Mouse (Mus musculus): ENCODE measurements around the gene Wdr72.

Wdr72 gene

GRCm38 (mm10) chr9:74228272-74228671 lies 118.1 kb downstream of the Wdr72 start:
- peak; percentile 40; the same call in 1 of the 2 replicates for ATAC-seq (ENCODE audit: insufficient number of reproducible peaks, low FRiP score, low TSS enrichment)

DNA sequence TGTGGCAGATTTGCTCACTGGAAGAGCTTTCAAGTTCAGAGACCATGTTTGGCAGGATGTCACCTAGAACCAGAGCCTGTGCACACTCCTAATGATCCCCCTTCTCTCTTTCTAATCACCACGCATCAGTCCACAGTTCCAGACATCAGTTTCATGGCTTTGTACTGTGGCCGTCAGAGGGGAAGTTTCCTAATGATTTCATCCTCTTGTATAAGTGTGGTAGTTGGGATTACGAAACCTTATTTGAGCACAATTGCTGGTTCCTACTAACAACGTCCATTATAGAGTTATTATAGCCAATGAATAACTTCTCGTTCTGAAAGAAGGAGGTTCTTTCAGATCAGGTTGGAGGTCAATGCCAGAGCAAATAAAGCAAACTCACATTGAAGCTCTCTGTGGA lies 131.1 kb downstream of the Wdr72 start:
- no peak for ATAC-seq (ENCODE audit: insufficient number of reproducible peaks, low FRiP score, low TSS enrichment)

DNA sequence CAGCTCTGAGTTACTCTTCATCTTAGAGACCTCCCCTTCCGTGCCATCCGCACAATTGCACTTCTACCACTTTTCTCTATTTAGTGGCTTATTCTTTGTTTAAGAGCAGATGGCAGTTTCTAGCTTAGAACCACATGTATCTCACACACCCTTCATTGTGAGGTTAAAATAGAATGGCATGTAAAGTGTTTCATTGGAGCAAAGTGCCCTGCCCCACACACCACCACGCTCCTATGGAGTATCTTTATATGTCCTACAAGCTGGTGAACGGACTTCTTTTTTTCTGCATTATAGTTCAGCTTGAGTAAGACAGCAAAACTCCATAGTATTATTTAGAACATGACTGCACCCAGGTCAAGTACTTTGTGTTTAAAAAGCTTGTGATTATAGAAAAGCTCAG lies 137.9 kb downstream of the Wdr72 start:
- no peak for ATAC-seq (ENCODE audit: insufficient number of reproducible peaks, low FRiP score, low TSS enrichment)

DNA sequence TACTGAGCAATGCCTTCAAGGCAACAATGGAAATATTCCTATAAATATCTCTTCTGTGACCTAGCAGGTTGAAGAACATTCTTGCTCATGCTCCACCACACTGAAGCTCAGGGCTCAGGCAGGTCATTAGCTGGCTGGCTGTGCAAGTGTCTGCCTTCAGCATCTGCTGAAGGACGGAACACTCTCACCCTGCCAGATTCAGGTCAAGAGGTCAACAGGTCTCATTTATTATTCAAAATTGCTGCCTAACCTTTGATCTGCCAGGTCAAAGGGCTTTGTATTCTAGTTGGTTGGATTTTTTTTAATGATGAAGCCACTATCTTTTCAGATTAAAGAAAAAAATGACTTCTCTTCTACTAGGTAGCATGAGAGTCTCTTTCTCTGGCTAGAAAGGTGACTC lies 139.3 kb downstream of the Wdr72 start:
- ATAC-seq (ENCODE audit: insufficient number of reproducible peaks, low FRiP score, low TSS enrichment): no peak

GRCm38 (mm10) chr9:74250522-74250921 lies 140.4 kb downstream of the Wdr72 start:
- no peak for ATAC-seq (ENCODE audit: insufficient number of reproducible peaks, low FRiP score, low TSS enrichment)

- no peak for ATAC-seq (ENCODE audit: insufficient number of reproducible peaks, low FRiP score, low TSS enrichment)
Measured at GRCm38 (mm10) chr9:74258389-74258788, 148.2 kb downstream of the Wdr72 start.

GRCm38 (mm10) chr9:74277752-74278385 lies 167.7 kb downstream of the Wdr72 start:
- ATAC-seq (ENCODE audit: insufficient number of reproducible peaks, low FRiP score, low TSS enrichment): no peak

- no peak for ATAC-seq (ENCODE audit: insufficient number of reproducible peaks, low FRiP score, low TSS enrichment)
Measured at GRCm38 (mm10) chr9:74282072-74282471, 171.9 kb downstream of the Wdr72 start.

- ATAC-seq (ENCODE audit: insufficient number of reproducible peaks, low FRiP score, low TSS enrichment): no peak
Measured at GRCm38 (mm10) chr9:74286210-74286609, 176.1 kb downstream of the Wdr72 start.

- ATAC-seq (ENCODE audit: insufficient number of reproducible peaks, low FRiP score, low TSS enrichment): no peak
Measured at GRCm38 (mm10) chr9:74294479-74294878, 184.3 kb downstream of the Wdr72 start.

GRCm38 (mm10) chr9:74318771-74319170 lies 208.6 kb downstream of the Wdr72 start:
- ATAC-seq (ENCODE audit: insufficient number of reproducible peaks, low FRiP score, low TSS enrichment): no peak

DNA sequence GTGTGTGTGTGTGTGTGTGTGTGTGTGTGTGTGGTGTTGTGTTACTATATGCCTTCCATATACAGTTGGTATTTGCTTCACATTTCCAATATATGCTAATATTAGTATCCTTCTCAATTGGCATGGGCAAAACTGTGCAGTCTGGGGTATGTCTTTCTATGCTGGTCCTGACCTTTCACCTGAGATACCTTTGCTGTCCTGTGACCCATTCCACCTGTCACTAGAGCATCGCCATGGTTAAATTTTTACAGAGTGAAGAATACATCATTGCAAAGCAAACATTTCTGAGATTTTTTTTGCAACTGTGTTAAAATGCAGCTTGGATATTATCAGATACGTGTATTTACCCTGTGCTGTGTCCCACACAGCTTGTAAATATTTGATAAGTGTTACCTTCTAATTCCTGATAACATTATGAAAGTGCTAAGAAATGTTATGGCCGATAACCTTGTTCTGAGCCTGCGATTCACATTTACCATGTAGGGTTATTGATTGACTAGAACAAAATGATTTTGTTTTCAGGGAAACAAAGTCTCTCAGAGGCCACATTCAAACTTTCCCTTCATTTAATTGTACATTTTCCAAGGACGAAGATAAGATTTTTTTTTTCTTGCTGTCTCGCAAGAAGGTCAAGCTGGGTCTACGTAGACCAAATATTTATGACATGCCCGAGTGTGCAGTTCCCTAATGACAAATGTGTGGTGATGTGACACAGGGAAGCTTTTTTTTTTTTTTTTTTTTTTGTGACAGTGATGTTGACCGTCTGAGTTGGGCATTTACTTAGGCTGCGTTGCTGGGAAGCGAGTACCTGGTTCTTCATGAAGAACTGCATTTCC lies 214.2 kb downstream of the Wdr72 start:
- ATAC-seq (ENCODE audit: insufficient number of reproducible peaks, low FRiP score, low TSS enrichment): no peak

GRCm38 (mm10) chr9:74324925-74325295 lies 214.8 kb downstream of the Wdr72 start:
- no peak for ATAC-seq (ENCODE audit: insufficient number of reproducible peaks, low FRiP score, low TSS enrichment)

DNA sequence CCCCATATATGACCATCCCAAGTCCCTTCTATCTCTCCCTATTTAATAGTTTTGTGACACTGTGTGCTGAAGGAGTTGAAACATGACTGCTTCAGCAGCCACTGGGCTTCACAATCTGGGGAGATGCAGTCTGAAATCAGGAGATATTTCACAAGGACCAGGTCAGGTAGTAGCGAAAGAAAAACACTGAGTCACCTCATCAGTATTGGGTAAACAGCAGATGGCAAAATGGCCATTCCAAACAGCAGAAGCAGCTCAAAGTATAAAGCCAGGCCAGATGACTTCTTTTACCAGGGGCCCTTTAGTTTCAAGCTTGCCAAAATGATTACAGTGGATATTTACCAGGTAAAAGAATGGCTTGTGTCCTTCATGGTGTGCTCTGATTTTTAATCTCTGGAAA lies 215.8 kb downstream of the Wdr72 start:
- ATAC-seq (ENCODE audit: insufficient number of reproducible peaks, low FRiP score, low TSS enrichment): no peak

DNA sequence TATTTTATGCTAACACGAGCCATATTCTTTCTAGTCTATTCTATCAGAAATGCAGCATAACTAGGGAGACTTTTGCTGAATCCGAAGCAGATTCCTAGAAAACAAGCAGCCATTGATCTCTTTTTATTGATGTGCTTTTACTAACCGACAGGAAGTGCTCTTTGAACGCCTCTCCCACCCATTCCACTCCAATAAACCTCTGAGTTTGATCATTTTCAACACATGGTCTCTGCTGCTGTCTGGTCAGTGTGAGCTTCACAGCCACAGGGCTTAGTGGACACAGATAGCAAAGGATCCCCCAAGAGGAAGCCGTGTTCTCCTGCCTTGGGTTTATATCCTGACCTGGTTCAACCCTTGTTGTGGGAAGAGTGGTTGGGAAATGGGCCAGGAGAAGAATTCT lies 218.7 kb downstream of the Wdr72 start:
- ATAC-seq (ENCODE audit: insufficient number of reproducible peaks, low FRiP score, low TSS enrichment): no peak

GRCm38 (mm10) chr9:74330706-74331495 lies 220.7 kb downstream of the Wdr72 start:
- no peak for ATAC-seq (ENCODE audit: insufficient number of reproducible peaks, low FRiP score, low TSS enrichment)

DNA sequence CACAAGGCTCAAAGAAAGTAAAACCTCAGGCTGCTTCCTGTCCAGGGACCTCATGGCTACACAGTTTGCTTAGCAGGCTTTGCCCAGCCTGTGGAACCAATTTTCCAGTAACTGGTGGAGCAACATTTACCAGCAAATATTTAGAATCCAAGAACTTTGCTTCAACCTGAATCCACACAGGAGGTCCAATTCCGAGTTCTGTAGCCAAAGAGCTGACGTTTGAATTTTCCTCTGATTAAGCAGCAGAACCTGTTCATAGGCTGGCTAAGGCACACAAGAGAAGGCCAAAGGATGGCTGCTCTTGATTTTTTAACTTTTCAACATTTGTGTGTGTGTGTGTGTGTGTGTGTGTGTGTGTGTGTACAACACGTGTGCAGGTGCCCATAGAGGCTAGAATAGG lies 222.2 kb downstream of the Wdr72 start:
- no peak for ATAC-seq (ENCODE audit: insufficient number of reproducible peaks, low FRiP score, low TSS enrichment)
